Mouse (Mus musculus): Measurements from ENCODE around the gene Sez6.

- TF ChIP-seq POLR2A (IDR thresholded peaks at IDR 0.05; ENCODE audit: control insufficient read depth, low read depth, low read length) (no peak), CTCF (IDR thresholded peaks at IDR 0.05; ENCODE audit: control insufficient read depth, insufficient read depth, insufficient replicate concordance, low read depth, low read length) (no peak)
Measured at GRCm38 (mm10) chr11:77942230-77942629, 11.6 kb downstream of the Sez6 start.

All from testis, adult 2 months (tissue).